Mouse (Mus musculus): ENCODE measurements at regions not wholly inside any gene's neighbourhood (a gene's known extent, or its start where the extent isn't known, plus 50 kb on each side); places are given as distances from the start of the nearest gene placed in this dataset.

- TF ChIP-seq CTCF (IDR thresholded peaks at IDR 0.05; ENCODE audit: low read depth) = no peak
- no peak for TF ChIP-seq EP300 (IDR thresholded peaks at IDR 0.05; ENCODE audit: low read depth)
Measured at GRCm38 (mm10) chr2:115120206-115120503, 461.4 kb upstream of the BC052040 start.

All from heart, postnatal 0 days (tissue).